Mouse (Mus musculus) brain, embryonic 14.5 days (tissue): Measurements from ENCODE around the gene Cela1.

Experiments
- CTCF ChIP-seq: fragments of 200-500 bp; IDR thresholded peaks from 2 replicates; pipeline ENCODE4 v1.5.1; 2012; ENCODE audit warnings: inconsistent platforms, mild to moderate bottlenecking, moderate library complexity, borderline replicate concordance; ENCODE audit not compliant: insufficient read depth, insufficient read length; ENCODE audit errors: extremely low read depth
- POLR2A ChIP-seq: fragments of 200-500 bp; IDR thresholded peaks from 2 replicates; pipeline ENCODE4 v1.6.1; 2012; ENCODE audit warnings: mild to moderate bottlenecking, inconsistent platforms, borderline replicate concordance; ENCODE audit not compliant: poor library complexity, insufficient read depth, insufficient read length, severe bottlenecking; ENCODE audit errors: extremely low read depth

- TF ChIP-seq POLR2A: no peak
- no peak for TF ChIP-seq CTCF
Measured at GRCm38 (mm10) chr15:100670004-100670403, 17.7 kb downstream of the Cela1 start.
